ENCODE assay signal across 13 mouse cellular contexts in genomic region chr1:151925738-151926137, GRCm38 (mm10).
DNase-seq lines count a peak whose midpoint lies in the region; ATAC-seq and TF ChIP-seq lines count a peak whose summit lies in the region.
"Had no signal": no experiment of that assay in that cellular context is flagged by ENCODE, and none has a peak within 500 bp of the region (broad histone marks: within the 10 kb centered on the region; RNA-seq: fewer than 3 reads in every experiment).

No protein-coding gene starts in this region.

- no peak overlapping the region for H3K27ac ChIP-seq in embryonic facial prominence, embryonic 13.5 days
- H3K27ac ChIP-seq in embryonic facial prominence, embryonic 10.5 days (replicated peaks): no peak overlapping the region
- no peak overlapping the region; the same call in 1 of the 2 replicates for H3K27ac ChIP-seq in neural tube, embryonic 14.5 days (ENCODE audit: low read depth, low read length)
- H3K27ac ChIP-seq: heart, adult 2 months; liver, embryonic 13.5 days had no signal

- 0 out of 2 replicates have a peak overlapping the region, but pooled peaks have one; percentile 21 for H3K9ac ChIP-seq in embryonic facial prominence, embryonic 13.5 days
- H3K9ac ChIP-seq in neural tube, embryonic 14.5 days (replicated peaks; ENCODE audit: low read depth, low read length): no peak overlapping the region
- H3K9ac ChIP-seq: liver, embryonic 13.5 days had no signal

- 70% methylated on average over 7 of the region's 7 CpGs for WGBS in embryonic facial prominence, embryonic 13.5 days
- 83% methylated on average over 7 of the region's 7 CpGs for WGBS in embryonic facial prominence, embryonic 10.5 days
- 58% methylated on average over 7 of the region's 7 CpGs for WGBS in lung, adult 2 months
- 62% methylated on average over 7 of the region's 7 CpGs for WGBS in neural tube, embryonic 14.5 days

- no peaks in the 10 kb centered on the region for H3K27me3 ChIP-seq in embryonic facial prominence, embryonic 13.5 days
- no peaks in the 10 kb centered on the region for H3K27me3 ChIP-seq in embryonic facial prominence, embryonic 10.5 days (replicated peaks; ENCODE audit: low read depth, poor library complexity, severe bottlenecking)
- H3K27me3 ChIP-seq in neural tube, embryonic 14.5 days (ENCODE audit: control insufficient read depth, insufficient read depth, low read length): no peaks in the 10 kb centered on the region
- H3K27me3 ChIP-seq: liver, embryonic 13.5 days had no signal

- H3K9me3 ChIP-seq in embryonic facial prominence, embryonic 13.5 days: no peaks in the 10 kb centered on the region
- no peaks in the 10 kb centered on the region for H3K9me3 ChIP-seq in embryonic facial prominence, embryonic 10.5 days
- no peaks in the 10 kb centered on the region for H3K9me3 ChIP-seq in neural tube, embryonic 14.5 days (ENCODE audit: control insufficient read depth, low read length)
- H3K9me3 ChIP-seq: liver, embryonic 13.5 days had no signal

- H3K4me2 ChIP-seq in embryonic facial prominence, embryonic 13.5 days: no peak overlapping the region
- no peak overlapping the region for H3K4me2 ChIP-seq in neural tube, embryonic 14.5 days (ENCODE audit: low read depth, low read length)
- H3K4me2 ChIP-seq: liver, embryonic 13.5 days had no signal

- ATAC-seq in embryonic facial prominence, embryonic 13.5 days (ENCODE audit: insufficient number of reproducible peaks, insufficient read depth, low FRiP score, low TSS enrichment, low read depth): no peak
- ATAC-seq in neural tube, embryonic 14.5 days (ENCODE audit: low read depth): 0 out of 2 replicates have a peak, but pooled peaks have one; percentile 21
- ATAC-seq: intestine, embryonic 16.5 days had no signal

- TF ChIP-seq CTCF in lung, adult 2 months (IDR thresholded peaks at IDR 0.05; ENCODE audit: insufficient read depth, low read length): no peak

- no peak for TF ChIP-seq POLR2A in lung, adult 2 months (IDR thresholded peaks at IDR 0.05; ENCODE audit: borderline replicate concordance, extremely low read depth, low read depth, low read length)

- H3K4me3 ChIP-seq in embryonic facial prominence, embryonic 13.5 days: no peak overlapping the region
- no peak overlapping the region for H3K4me3 ChIP-seq in embryonic facial prominence, embryonic 10.5 days
- no peak overlapping the region for H3K4me3 ChIP-seq in lung, adult 2 months (replicated peaks; ENCODE audit: extremely low read depth, low read depth, low read length)
- no peak overlapping the region for H3K4me3 ChIP-seq in neural tube, embryonic 14.5 days (ENCODE audit: low read depth, low read length)
- H3K4me3 ChIP-seq: heart, adult 2 months; liver, embryonic 13.5 days had no signal

- DNase-seq in embryonic facial prominence, embryonic 10.5 days (ENCODE audit: low spot score): no peak
- peak; percentile 24 for DNase-seq in heart, postnatal 4 days
- no peak for DNase-seq in heart, adult 8-10 months (ENCODE audit: low spot score)
- peak; percentile 12 for DNase-seq in lung, postnatal 14 days
- DNase-seq in lung, adult 2 months: no peak
- DNase-seq in ovary, adult 18-20 months (ENCODE audit: low spot score): no peak
- DNase-seq: kidney, postnatal 4 days; liver, embryonic 13.5 days had no signal

- no peaks in the 10 kb centered on the region for H3K36me3 ChIP-seq in embryonic facial prominence, embryonic 13.5 days
- no peaks in the 10 kb centered on the region for H3K36me3 ChIP-seq in embryonic facial prominence, embryonic 10.5 days (replicated peaks)
- H3K36me3 ChIP-seq in neural tube, embryonic 14.5 days (ENCODE audit: control insufficient read depth, insufficient read depth, low read length): no peaks in the 10 kb centered on the region
- H3K36me3 ChIP-seq: G1E; liver, embryonic 13.5 days had no signal

- peaks cover 19% of the 10 kb centered on the region for H3K4me1 ChIP-seq in embryonic facial prominence, embryonic 13.5 days
- peaks cover 26% of the 10 kb centered on the region for H3K4me1 ChIP-seq in embryonic facial prominence, embryonic 10.5 days
- peaks cover 3% of the 10 kb centered on the region for H3K4me1 ChIP-seq in lung, adult 2 months (ENCODE audit: control insufficient read depth, insufficient read depth, low read length)
- H3K4me1 ChIP-seq in neural tube, embryonic 14.5 days (ENCODE audit: control insufficient read depth, insufficient read depth, low read length): peaks cover 9% of the 10 kb centered on the region; the same call in 1 of the 2 replicates

Comparison
In these comparisons a context has a peak if more than half of its experiments do, and no peak if none do; other contexts are left out.
1. DNase-seq: peak in heart, postnatal 4 days (single experiment) and lung, postnatal 14 days (single experiment); none in embryonic facial prominence, embryonic 10.5 days (single experiment), heart, adult 8-10 months (single experiment), lung, adult 2 months (single experiment) and ovary, adult 18-20 months (single experiment).